Mouse (Mus musculus): ENCODE data around the gene Ttc13. TPM values are rescaled to one million over a fixed set of nuclear protein-coding genes. Genes with fewer than 3 reads are reported as not detected.

Ttc13 gene
- polyA plus RNA-seq, 1 experiment, result 11.4 TPM

- H3K4me1 ChIP-seq (ENCODE audit: control insufficient read depth, insufficient read depth, insufficient read length, low read length), result no peaks in the 10 kb centered on the region
- no peaks in the 10 kb centered on the region for H3K27me3 ChIP-seq (ENCODE audit: control insufficient read depth, insufficient read depth, low read length)
- 90% methylated on average over 13 of the region's 13 CpGs for WGBS
- TF ChIP-seq POLR2A (IDR thresholded peaks at IDR 0.05; ENCODE audit: low read depth, low read length) (no peak), CTCF (IDR thresholded peaks at IDR 0.05; ENCODE audit: extremely low read depth, insufficient read length, insufficient replicate concordance, low read depth, low read length) (no peak)
- no peak overlapping the region for H3K27ac ChIP-seq (ENCODE audit: insufficient read depth, low read depth, low read length)
- H3K4me3 ChIP-seq (ENCODE audit: low read depth, low read length), result no peak overlapping the region
- H3K36me3 ChIP-seq (ENCODE audit: control insufficient read depth, insufficient read depth, low read length), result peaks cover 39% of the 10 kb centered on the region
Measured at GRCm38 (mm10) chr8:124688899-124689298, 32.9 kb downstream of the Ttc13 start.

- Histone ChIP-seq H3K36me3 (ENCODE audit: control insufficient read depth, insufficient read depth, low read length) (peaks cover 48% of the 10 kb centered on the region), H3K4me3 (ENCODE audit: low read depth, low read length) (no peak overlapping the region), H3K27me3 (ENCODE audit: control insufficient read depth, insufficient read depth, low read length) (no peaks in the 10 kb centered on the region), H3K4me1 (ENCODE audit: control insufficient read depth, insufficient read depth, insufficient read length, low read length) (no peaks in the 10 kb centered on the region), H3K27ac (ENCODE audit: insufficient read depth, low read depth, low read length) (no peak overlapping the region)
- WGBS, result 93% methylated on average over 10 of the region's 10 CpGs
- TF ChIP-seq CTCF (IDR thresholded peaks at IDR 0.05; ENCODE audit: extremely low read depth, insufficient read length, insufficient replicate concordance, low read depth, low read length) (no peak), POLR2A (IDR thresholded peaks at IDR 0.05; ENCODE audit: low read depth, low read length) (no peak)
Measured at GRCm38 (mm10) chr8:124682218-124682617, 39.6 kb downstream of the Ttc13 start.

- H3K27me3 ChIP-seq (ENCODE audit: control insufficient read depth, insufficient read depth, low read length), result no peaks in the 10 kb centered on the region
- H3K27ac ChIP-seq (ENCODE audit: insufficient read depth, low read depth, low read length), result no peak overlapping the region
- H3K4me1 ChIP-seq (ENCODE audit: control insufficient read depth, insufficient read depth, insufficient read length, low read length), result no peaks in the 10 kb centered on the region
- H3K36me3 ChIP-seq (ENCODE audit: control insufficient read depth, insufficient read depth, low read length), result peaks cover 48% of the 10 kb centered on the region
- 80% methylated on average over 10 of the region's 10 CpGs for WGBS
- no peak overlapping the region for H3K4me3 ChIP-seq (ENCODE audit: low read depth, low read length)
- TF ChIP-seq CTCF (IDR thresholded peaks at IDR 0.05; ENCODE audit: extremely low read depth, insufficient read length, insufficient replicate concordance, low read depth, low read length) (no peak), POLR2A (IDR thresholded peaks at IDR 0.05; ENCODE audit: low read depth, low read length) (no peak)
Measured at GRCm38 (mm10) chr8:124681792-124682157, 40.0 kb downstream of the Ttc13 start.

GRCm38 (mm10) chr8:124681077-124681791, 40.5 kb downstream of the Ttc13 start:
- H3K4me3 ChIP-seq (ENCODE audit: low read depth, low read length), result no peak overlapping the region
- H3K27ac ChIP-seq (ENCODE audit: insufficient read depth, low read depth, low read length), result no peak overlapping the region
- no peaks in the 10 kb centered on the region for H3K27me3 ChIP-seq (ENCODE audit: control insufficient read depth, insufficient read depth, low read length)
- H3K4me1 ChIP-seq (ENCODE audit: control insufficient read depth, insufficient read depth, insufficient read length, low read length), result no peaks in the 10 kb centered on the region
- 90% methylated on average over 10 of the region's 10 CpGs for WGBS
- H3K36me3 ChIP-seq (ENCODE audit: control insufficient read depth, insufficient read depth, low read length), result peaks cover 46% of the 10 kb centered on the region
- no peak for TF ChIP-seq CTCF (IDR thresholded peaks at IDR 0.05; ENCODE audit: extremely low read depth, insufficient read length, insufficient replicate concordance, low read depth, low read length)
- no peak for TF ChIP-seq POLR2A (IDR thresholded peaks at IDR 0.05; ENCODE audit: low read depth, low read length)

GRCm38 (mm10) chr8:124678246-124678645, 43.5 kb downstream of the Ttc13 start:
- Histone ChIP-seq H3K27me3 (ENCODE audit: control insufficient read depth, insufficient read depth, low read length) (no peaks in the 10 kb centered on the region), H3K36me3 (ENCODE audit: control insufficient read depth, insufficient read depth, low read length) (peaks cover 40% of the 10 kb centered on the region), H3K27ac (ENCODE audit: insufficient read depth, low read depth, low read length) (no peak overlapping the region), H3K4me1 (ENCODE audit: control insufficient read depth, insufficient read depth, insufficient read length, low read length) (no peaks in the 10 kb centered on the region), H3K4me3 (ENCODE audit: low read depth, low read length) (no peak overlapping the region)
- 91% methylated on average over 13 of the region's 13 CpGs for WGBS
- TF ChIP-seq POLR2A (IDR thresholded peaks at IDR 0.05; ENCODE audit: low read depth, low read length) (no peak), CTCF (IDR thresholded peaks at IDR 0.05; ENCODE audit: extremely low read depth, insufficient read length, insufficient replicate concordance, low read depth, low read length) (no peak)

GRCm38 (mm10) chr8:124677486-124677885, 44.3 kb downstream of the Ttc13 start:
- 50% methylated on average over 12 of the region's 12 CpGs for WGBS
- Histone ChIP-seq H3K4me1 (ENCODE audit: control insufficient read depth, insufficient read depth, insufficient read length, low read length) (no peaks in the 10 kb centered on the region), H3K27ac (ENCODE audit: insufficient read depth, low read depth, low read length) (no peak overlapping the region)

GRCm38 (mm10) chr8:124677078-124677477, 44.7 kb downstream of the Ttc13 start:
- WGBS, result 91% methylated on average over 7 of the region's 7 CpGs
- Histone ChIP-seq H3K4me1 (ENCODE audit: control insufficient read depth, insufficient read depth, insufficient read length, low read length) (no peaks in the 10 kb centered on the region), H3K36me3 (ENCODE audit: control insufficient read depth, insufficient read depth, low read length) (peaks cover 40% of the 10 kb centered on the region), H3K27ac (ENCODE audit: insufficient read depth, low read depth, low read length) (no peak overlapping the region), H3K27me3 (ENCODE audit: control insufficient read depth, insufficient read depth, low read length) (no peaks in the 10 kb centered on the region), H3K4me3 (ENCODE audit: low read depth, low read length) (no peak overlapping the region)
- TF ChIP-seq POLR2A (IDR thresholded peaks at IDR 0.05; ENCODE audit: low read depth, low read length) (no peak), CTCF (IDR thresholded peaks at IDR 0.05; ENCODE audit: extremely low read depth, insufficient read length, insufficient replicate concordance, low read depth, low read length) (no peak)

More at GRCm38 (mm10) chr8:124677486-124677885, 44.3 kb downstream of the Ttc13 start:
- Histone ChIP-seq H3K36me3 (ENCODE audit: control insufficient read depth, insufficient read depth, low read length) (peaks cover 39% of the 10 kb centered on the region), H3K27me3 (ENCODE audit: control insufficient read depth, insufficient read depth, low read length) (no peaks in the 10 kb centered on the region), H3K4me3 (ENCODE audit: low read depth, low read length) (no peak overlapping the region)
- TF ChIP-seq POLR2A (IDR thresholded peaks at IDR 0.05; ENCODE audit: low read depth, low read length) (no peak), CTCF (IDR thresholded peaks at IDR 0.05; ENCODE audit: extremely low read depth, insufficient read length, insufficient replicate concordance, low read depth, low read length) (peak; percentile 89)

Data from small intestine, adult 2 months (tissue).